Mouse (Mus musculus) G1E (cell line): ENCODE results near the gene Adamts7. TPM values are rescaled to one million over a fixed set of nuclear protein-coding genes. Genes with fewer than 3 reads are reported as not detected.
A peak's percentile ranks its signal among the peaks of the same experiment; 100 is the strongest.

Source experiments
- ATAC-seq: 2 replicates; pipeline ENCODE4 v1.8.0; 2016; ENCODE audit warnings: mild to moderate bottlenecking; ENCODE audit not compliant: insufficient number of reproducible peaks, poor library complexity, low FRiP score, severe bottlenecking; ENCODE audit errors: extremely low read depth
- DNase-seq: peaks from one replicate; pipeline ENCODE4 v3.0.0; 2012; ENCODE audit warnings: low spot score
- H3K27me3 ChIP-seq: 2 replicates; pipeline ENCODE4 v1.6.1; 2012; ENCODE audit warnings: mild to moderate bottlenecking, low read length, inconsistent platforms; ENCODE audit not compliant: insufficient read depth
- H3K36me3 ChIP-seq: replicated peaks from 2 replicates; pipeline ENCODE3; 2012; ENCODE audit warnings: mild to moderate bottlenecking, inconsistent platforms
- H3K4me1 ChIP-seq: 2 replicates; pipeline ENCODE4 v1.6.1; 2012; ENCODE audit warnings: low read depth, low read length, inconsistent platforms, mixed read lengths; ENCODE audit not compliant: insufficient read depth
- H3K4me3 ChIP-seq: 2 replicates; pipeline ENCODE4 v1.5.1; 2012; ENCODE audit warnings: low read depth, mild to moderate bottlenecking, inconsistent platforms, low read length, moderate library complexity, mixed read lengths
- H3K9me3 ChIP-seq: replicated peaks from 2 replicates; pipeline ENCODE4 v1.6.1; 2012; ENCODE audit warnings: inconsistent platforms
- CTCF ChIP-seq: IDR thresholded peaks from 2 replicates; pipeline ENCODE4 v1.5.1; 2012; ENCODE audit warnings: low read depth, low read length, inconsistent platforms, mixed read lengths
- GATA1 ChIP-seq: IDR thresholded peaks from 2 replicates; pipeline ENCODE4 v1.6.1; 2012; ENCODE audit warnings: borderline replicate concordance, low read length, inconsistent platforms, mixed read lengths
- GATA2 ChIP-seq: IDR thresholded peaks from 2 replicates; pipeline ENCODE4 v1.6.1; 2012; ENCODE audit warnings: low read depth, low read length, inconsistent platforms, borderline replicate concordance
- POLR2AphosphoS5 ChIP-seq: IDR thresholded peaks from 2 replicates; pipeline ENCODE4 v1.6.1; 2012; ENCODE audit warnings: low read depth, low read length, inconsistent platforms; ENCODE audit not compliant: insufficient replicate concordance
- TAL1 ChIP-seq: conservative IDR thresholded peaks from 2 replicates; pipeline ENCODE4 v1.6.1; 2012; ENCODE audit warnings: low read depth, low read length, inconsistent platforms, mixed read lengths
- polyA plus RNA-seq: library from polyadenylated mRNA; stranded (reverse); fragments of >175 nt; gene quantifications from 2 replicates; pipeline ENCODE4 v1.2.3, GENCODE M21; 2012
- total RNA-seq, 2 experiments: library from RNA; stranded (forward) in 1 of 2; stranded (reverse) in 1 of 2; fragments of 200-1000 nt in 1 of 2; fragments of >200 nt in 1 of 2; fragmentation: Nextera tagmentation in 1 of 2; gene quantifications; 2 replicates each; pipeline ENCODE4 v1.2.3; 2014 to 2017

Gene Adamts7
- total and polyA plus RNA-seq, 3 experiments = not detected

DNA sequence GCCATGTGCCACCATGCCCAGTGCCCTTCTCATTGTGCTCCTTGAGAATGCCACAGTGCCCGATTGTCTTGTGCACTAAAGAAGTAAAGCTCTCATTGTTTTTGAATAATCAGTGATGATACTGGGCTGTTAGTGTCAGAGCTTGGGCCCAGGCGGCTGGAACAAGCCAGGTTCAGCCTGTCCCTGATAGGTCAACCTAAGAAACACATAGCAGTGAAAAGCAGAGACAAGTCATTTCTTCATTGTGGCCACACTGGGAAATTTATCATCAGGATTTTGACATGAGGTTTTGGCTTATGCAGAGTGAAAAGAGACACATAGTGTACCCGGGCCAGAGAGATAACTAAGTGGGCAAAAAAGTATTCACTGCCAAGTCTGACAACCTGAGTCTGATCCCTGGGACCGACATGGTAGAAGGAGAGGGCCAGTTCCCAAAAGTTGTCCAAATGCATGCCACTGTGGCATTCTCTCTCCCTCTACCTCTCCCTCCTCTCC, 40.6 kb upstream of the Adamts7 start:
- peaks cover 3% of the 10 kb centered on the region for H3K4me1 ChIP-seq
- DNase-seq (no peak), ATAC-seq (no peak)
- H3K27me3 ChIP-seq = peaks cover 7% of the 10 kb centered on the region; the same call in 1 of the 2 replicates
- TF ChIP-seq POLR2AphosphoS5 = no peak
- TF ChIP-seq GATA1 = no peak
- no peak for TF ChIP-seq GATA2
- TF ChIP-seq TAL1 = no peak
- TF ChIP-seq CTCF = no peak
- H3K36me3 ChIP-seq = no peaks in the 10 kb centered on the region
- H3K4me3 ChIP-seq = no peak overlapping the region
- H3K9me3 ChIP-seq = no peaks in the 10 kb centered on the region

- peaks cover 3% of the 10 kb centered on the region; the same call in 1 of the 2 replicates for H3K4me1 ChIP-seq
Observed at GRCm38 (mm10) chr9:90124156-90124872, 38.6 kb upstream of the Adamts7 start.

GRCm38 (mm10) chr9:90124873-90125245, 38.0 kb upstream of the Adamts7 start:
- peaks cover 11% of the 10 kb centered on the region for H3K27me3 ChIP-seq
- H3K9me3 ChIP-seq = no peaks in the 10 kb centered on the region
- DNase-seq = no peak
- no peak for ATAC-seq
- H3K36me3 ChIP-seq = no peaks in the 10 kb centered on the region
- TF ChIP-seq GATA1 = no peak
- TF ChIP-seq CTCF = no peak
- no peak for TF ChIP-seq POLR2AphosphoS5
- TF ChIP-seq GATA2 = no peak
- no peak for TF ChIP-seq TAL1
- peaks cover 3% of the 10 kb centered on the region; the same call in 1 of the 2 replicates for H3K4me1 ChIP-seq
- no peak overlapping the region for H3K4me3 ChIP-seq

More at GRCm38 (mm10) chr9:90124156-90124872, 38.6 kb upstream of the Adamts7 start:
- Histone ChIP-seq H3K9me3 (no peaks in the 10 kb centered on the region), H3K27me3 (peaks cover 11% of the 10 kb centered on the region), H3K4me3 (no peak overlapping the region), H3K36me3 (no peaks in the 10 kb centered on the region)
- DNase-seq (no peak), ATAC-seq (no peak)
- TF ChIP-seq CTCF = no peak
- TF ChIP-seq GATA1 = no peak
- no peak for TF ChIP-seq TAL1
- TF ChIP-seq GATA2 = no peak
- no peak for TF ChIP-seq POLR2AphosphoS5

DNA sequence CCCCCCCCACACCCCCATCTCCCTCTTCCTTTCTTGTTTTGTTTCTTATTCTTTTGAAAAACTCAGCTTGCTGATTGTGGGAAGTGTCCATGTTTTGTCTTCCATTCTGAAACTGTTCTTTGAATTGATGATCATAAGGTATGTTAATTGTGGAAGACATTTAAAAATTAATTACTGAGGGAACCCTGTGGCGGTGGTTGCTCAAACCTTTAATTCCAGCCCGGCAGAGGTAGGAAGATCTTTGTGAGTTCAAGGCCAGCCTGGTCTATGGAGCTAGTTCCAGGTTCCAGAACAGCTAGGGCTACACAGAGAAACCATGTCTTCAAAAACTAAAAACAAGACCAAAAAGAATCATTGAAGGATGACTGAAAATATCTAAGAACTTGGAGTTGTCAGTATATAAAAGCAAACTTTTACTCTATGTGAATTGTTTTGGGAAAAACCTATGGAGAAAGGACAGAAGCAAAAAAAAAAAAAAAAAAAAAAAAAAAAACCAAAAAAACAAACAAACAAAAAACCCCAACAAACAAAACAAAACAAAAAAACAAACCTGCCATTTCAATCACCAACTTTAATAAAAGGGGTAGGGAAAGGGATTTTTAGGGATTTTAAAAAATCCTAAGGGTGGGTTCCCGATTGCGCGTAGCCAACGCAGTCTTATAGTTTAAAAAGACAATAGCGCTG, 37.3 kb upstream of the Adamts7 start:
- Histone ChIP-seq H3K9me3 (no peaks in the 10 kb centered on the region), H3K4me1 (peaks cover 3% of the 10 kb centered on the region; the same call in 1 of the 2 replicates), H3K36me3 (no peaks in the 10 kb centered on the region), H3K4me3 (no peak overlapping the region), H3K27me3 (peaks cover 11% of the 10 kb centered on the region)
- no peak for TF ChIP-seq TAL1
- TF ChIP-seq POLR2AphosphoS5 = no peak
- no peak for TF ChIP-seq GATA1
- TF ChIP-seq GATA2 = no peak
- no peak for TF ChIP-seq CTCF
- no peak for ATAC-seq
- no peak for DNase-seq

- peak; percentile 17 for DNase-seq
- no peaks in the 10 kb centered on the region for H3K9me3 ChIP-seq
- H3K4me1 ChIP-seq = peaks cover 3% of the 10 kb centered on the region; the same call in 1 of the 2 replicates
- no peak overlapping the region for H3K4me3 ChIP-seq
- TF ChIP-seq POLR2AphosphoS5 (no peak), TAL1 (no peak), GATA2 (no peak), GATA1 (no peak), CTCF (no peak)
- peak; percentile 60 for ATAC-seq
- peaks cover 9% of the 10 kb centered on the region for H3K27me3 ChIP-seq
- H3K36me3 ChIP-seq = no peaks in the 10 kb centered on the region
Observed at GRCm38 (mm10) chr9:90126260-90127010, 36.4 kb upstream of the Adamts7 start.

GRCm38 (mm10) chr9:90127146-90127545, 35.7 kb upstream of the Adamts7 start:
- Histone ChIP-seq H3K9me3 (no peaks in the 10 kb centered on the region), H3K4me1 (peaks cover 3% of the 10 kb centered on the region; the same call in 1 of the 2 replicates), H3K27me3 (peaks cover 6% of the 10 kb centered on the region), H3K36me3 (no peaks in the 10 kb centered on the region), H3K4me3 (no peak overlapping the region)
- DNase-seq (no peak), ATAC-seq (no peak)
- TF ChIP-seq POLR2AphosphoS5 (no peak), GATA2 (no peak), CTCF (no peak), TAL1 (no peak), GATA1 (no peak)
